ENCODE assay signal across 11 mouse cellular contexts in genomic region chrX:93676228-93676627, GRCm38 (mm10). TPM values are rescaled to one million over a fixed set of nuclear protein-coding genes. Genes with fewer than 3 reads are reported as not detected.
DNase-seq lines count a peak whose midpoint lies in the region; ATAC-seq lines count a peak whose summit lies in the region.
"Had no signal": no experiment of that assay in that cellular context is flagged by ENCODE, and none has a peak within 500 bp of the region (broad histone marks: within the 10 kb centered on the region; RNA-seq: fewer than 3 reads in every experiment).

No protein-coding gene starts in this region.

- no peak overlapping the region for H3K27ac ChIP-seq in forebrain, embryonic 13.5 days
- no peak overlapping the region for H3K27ac ChIP-seq in limb, embryonic 15.5 days
- H3K27ac ChIP-seq in neural tube, embryonic 14.5 days (ENCODE audit: low read depth, low read length), result no peak overlapping the region

- peaks cover 36% of the 10 kb centered on the region for H3K4me1 ChIP-seq in megakaryocyte, embryonic 14.5 days
- H3K4me1 ChIP-seq in forebrain, embryonic 13.5 days, result no peaks in the 10 kb centered on the region
- H3K4me1 ChIP-seq in limb, embryonic 15.5 days, result 0 out of 2 replicates have a peak, but pooled peaks cover 3% of the 10 kb centered on the region
- H3K4me1 ChIP-seq in neural tube, embryonic 14.5 days (ENCODE audit: control insufficient read depth, insufficient read depth, low read length), result no peaks in the 10 kb centered on the region
- H3K4me1 ChIP-seq: heart, embryonic 12.5 days had no signal

- H3K9ac ChIP-seq in forebrain, embryonic 13.5 days, result peak overlapping the region; percentile 64; the same call in 1 of the 2 replicates
- H3K9ac ChIP-seq in limb, embryonic 15.5 days, result no peak overlapping the region
- H3K9ac ChIP-seq in neural tube, embryonic 14.5 days (replicated peaks; ENCODE audit: low read depth, low read length), result peak overlapping the region; percentile 57; the same call in 1 of the 2 replicates

- no peak for ATAC-seq in megakaryocyte, adult 5-6 weeks (ENCODE audit: poor library complexity, severe bottlenecking)
- ATAC-seq in forebrain, embryonic 13.5 days, result no peak
- no peak for ATAC-seq in limb, embryonic 15.5 days (ENCODE audit: insufficient number of reproducible peaks, low FRiP score, low TSS enrichment, low read depth)
- ATAC-seq in neural tube, embryonic 14.5 days (ENCODE audit: low read depth), result no peak
- ATAC-seq: Patski had no signal

- no peaks in the 10 kb centered on the region for H3K9me3 ChIP-seq in megakaryocyte, embryonic 14.5 days
- H3K9me3 ChIP-seq in forebrain, embryonic 13.5 days (replicated peaks), result no peaks in the 10 kb centered on the region
- H3K9me3 ChIP-seq in limb, embryonic 15.5 days, result no peaks in the 10 kb centered on the region
- no peaks in the 10 kb centered on the region for H3K9me3 ChIP-seq in neural tube, embryonic 14.5 days (ENCODE audit: control insufficient read depth, low read length)
- H3K9me3 ChIP-seq: heart, embryonic 12.5 days had no signal

- peak overlapping the region; percentile 91 for H3K4me3 ChIP-seq in megakaryocyte, embryonic 14.5 days (replicated peaks)
- peak overlapping the region; percentile 42 for H3K4me3 ChIP-seq in forebrain, embryonic 13.5 days
- peak overlapping the region; percentile 37; the same call in 1 of the 2 replicates for H3K4me3 ChIP-seq in limb, embryonic 15.5 days
- peak overlapping the region; percentile 38 for H3K4me3 ChIP-seq in neural tube, embryonic 14.5 days (ENCODE audit: low read depth, low read length)

- DNase-seq in embryo, embryonic 10.5 days (ENCODE audit: low spot score), result no peak
- DNase-seq in spleen, postnatal 10 days (ENCODE audit: low spot score in 2 of 2), result no peak
- DNase-seq in urinary bladder, postnatal 4 days (ENCODE audit: low spot score in 2 of 2), result no peak
- DNase-seq: kidney, postnatal 25 days had no signal

- 61% methylated on average over 2 of the region's 2 CpGs for WGBS in forebrain, embryonic 13.5 days
- WGBS in limb, embryonic 15.5 days, result 53% methylated on average over 2 of the region's 2 CpGs
- 61% methylated on average over 2 of the region's 2 CpGs for WGBS in neural tube, embryonic 14.5 days

- H3K4me2 ChIP-seq in forebrain, embryonic 13.5 days, result peak overlapping the region; percentile 58
- H3K4me2 ChIP-seq in limb, embryonic 15.5 days, result no peak overlapping the region
- H3K4me2 ChIP-seq in neural tube, embryonic 14.5 days (ENCODE audit: low read depth, low read length), result peak overlapping the region; percentile 48

- H3K36me3 ChIP-seq in megakaryocyte, embryonic 14.5 days (replicated peaks; ENCODE audit: low read length), result no peaks in the 10 kb centered on the region
- H3K36me3 ChIP-seq in forebrain, embryonic 13.5 days (ENCODE audit: poor library complexity, severe bottlenecking), result no peaks in the 10 kb centered on the region
- H3K36me3 ChIP-seq in limb, embryonic 15.5 days, result no peaks in the 10 kb centered on the region
- H3K36me3 ChIP-seq in neural tube, embryonic 14.5 days (ENCODE audit: control insufficient read depth, insufficient read depth, low read length), result no peaks in the 10 kb centered on the region
- H3K36me3 ChIP-seq: heart, embryonic 12.5 days had no signal

- H3K27me3 ChIP-seq in megakaryocyte, embryonic 14.5 days (replicated peaks), result peaks cover 5% of the 10 kb centered on the region
- no peaks in the 10 kb centered on the region for H3K27me3 ChIP-seq in forebrain, embryonic 13.5 days
- H3K27me3 ChIP-seq in limb, embryonic 15.5 days, result 0 out of 2 replicates have a peak, but pooled peaks cover 3% of the 10 kb centered on the region
- H3K27me3 ChIP-seq in neural tube, embryonic 14.5 days (ENCODE audit: control insufficient read depth, insufficient read depth, low read length), result no peaks in the 10 kb centered on the region
- H3K27me3 ChIP-seq: heart, embryonic 12.5 days had no signal

RNA-seq across cellular contexts. Expression of gene Pcyt1b, which starts 21.6 kb away (rescaled TPM):
- 8.9 and 14.8 TPM in 2 replicates for polyA plus RNA-seq in megakaryocyte, embryonic 14.5 days (2012; ENCODE audit: insufficient read depth, low replicate concordance)
- total RNA-seq in megakaryocyte, adult 5-6 weeks (2015), result 0.13 and 0.62 TPM in 2 replicates
- total RNA-seq in megakaryocyte, adult 5-6 weeks (2017), result 0.37 and 0.51 TPM in 2 replicates
- 17.2 and 20.6 TPM in 2 replicates for polyA plus RNA-seq in forebrain, embryonic 13.5 days (2015; fragmentation: Nextera tagmentation; extraction: Ambion mirVana)
- polyA plus RNA-seq in limb, embryonic 15.5 days (2015; fragmentation: Nextera tagmentation; extraction: Ambion mirVana), result 2.2 and 2.3 TPM in 2 replicates
- polyA plus RNA-seq in neural tube, embryonic 14.5 days (2014; fragmentation: Nextera tagmentation; extraction: Ambion mirVana), result 22.0 and 24.9 TPM in 2 replicates

RNA-seq across cellular contexts. Expression of gene Pola1, which starts 44.3 kb away (rescaled TPM):
- polyA plus RNA-seq in megakaryocyte, embryonic 14.5 days (2012; ENCODE audit: insufficient read depth, low replicate concordance), result 1.1 and 2.2 TPM in 2 replicates
- 33.6 and 36.6 TPM in 2 replicates for total RNA-seq in megakaryocyte, adult 5-6 weeks (2015)
- 72.6 and 73.1 TPM in 2 replicates for total RNA-seq in megakaryocyte, adult 5-6 weeks (2017)
- polyA plus RNA-seq in forebrain, embryonic 13.5 days (2015; fragmentation: Nextera tagmentation; extraction: Ambion mirVana), result 15.0 and 16.4 TPM in 2 replicates
- polyA plus RNA-seq in limb, embryonic 15.5 days (2015; fragmentation: Nextera tagmentation; extraction: Ambion mirVana), result 13.3 and 16.8 TPM in 2 replicates
- 4.5 and 4.6 TPM in 2 replicates for polyA plus RNA-seq in neural tube, embryonic 14.5 days (2014; fragmentation: Nextera tagmentation; extraction: Ambion mirVana)

Comparison
In these comparisons a context has a peak if more than half of its experiments do, and no peak if none do; other contexts are left out.
1. H3K4me3 ChIP-seq: peak in every context shown above with its lines; median percentile 91 in megakaryocyte, embryonic 14.5 days; 42 in forebrain, embryonic 13.5 days; 38 in neural tube, embryonic 14.5 days; 37 in limb, embryonic 15.5 days.